Mouse (Mus musculus) thymus, adult 18-20 months (tissue): ENCODE data around the gene Ogdh.
"Not testable (repeated sequence)": the region's sequence is repeated elsewhere in the genome, so short reads cannot be mapped to it uniquely, and the experiment has no call there.

Source experiments
- DNase-seq, 2 experiments: peaks; one replicate each; pipeline ENCODE4 v3.0.0; 2022; ENCODE audit warnings: mixed read lengths in 2 of 2

Gene Ogdh

DNA sequence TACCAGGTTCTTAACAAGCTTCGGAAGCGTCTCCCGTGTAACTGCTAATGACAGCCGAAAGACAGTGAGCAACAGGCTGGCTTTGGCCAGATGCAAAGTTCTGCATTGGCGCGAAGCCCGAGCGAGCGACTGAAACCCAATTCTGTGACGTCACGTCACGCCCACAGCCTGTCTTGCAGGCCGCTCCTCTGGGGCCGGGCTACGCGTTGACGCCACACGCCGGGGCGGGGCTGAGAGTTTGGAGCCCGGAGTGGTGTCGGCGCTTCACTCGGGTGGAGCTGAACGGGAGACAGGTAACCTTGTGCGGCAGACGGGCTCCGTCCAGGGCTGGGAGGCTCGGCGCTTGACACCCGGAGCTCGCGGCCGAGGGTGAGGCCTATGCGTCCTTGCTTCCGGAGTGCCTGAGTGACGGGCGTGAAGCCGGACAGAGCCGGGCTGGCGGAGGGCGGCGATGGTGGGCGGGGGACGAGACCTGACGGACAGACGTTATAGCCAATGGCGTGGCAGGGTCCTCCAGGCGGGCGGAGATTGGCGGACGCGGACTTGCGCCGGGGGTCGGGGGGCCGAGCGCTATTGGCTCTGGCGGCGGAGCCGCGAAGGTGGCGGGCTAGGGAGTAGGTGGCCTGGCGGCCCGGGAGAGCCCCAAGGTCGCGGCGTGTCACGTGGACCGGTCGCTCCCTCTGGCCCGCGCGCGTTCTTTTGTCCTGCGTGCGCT, at the start of gene Ogdh:
TSS of gene Ogdh (plus strand) at position 233 of the 715 bp plus-strand sequence.
- DNase-seq: peak; percentile 97

GRCm38 (mm10) chr11:6244707-6245106, 46.7 kb upstream of the Ogdh start:
- DNase-seq: no peak

DNA sequence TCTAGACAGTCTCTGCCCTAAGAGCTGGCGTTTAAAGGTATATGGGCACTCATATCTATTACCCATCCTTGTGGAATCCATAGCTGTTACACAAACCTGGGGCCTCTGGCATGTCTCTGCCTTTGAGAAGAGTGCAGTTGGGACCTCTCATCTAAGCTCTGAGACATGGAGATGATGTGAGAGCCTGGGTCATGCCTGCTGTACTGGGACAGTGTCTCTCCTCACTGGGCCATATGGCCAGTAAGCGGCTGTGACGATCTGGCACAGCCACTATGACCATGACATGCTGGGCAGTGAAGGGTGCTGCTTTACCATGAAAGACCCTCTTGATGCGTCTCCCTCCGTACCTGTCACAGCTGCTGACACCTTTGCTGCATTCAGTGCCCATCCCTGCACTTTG, 39.2 kb upstream of the Ogdh start:
- no peak for DNase-seq

DNA sequence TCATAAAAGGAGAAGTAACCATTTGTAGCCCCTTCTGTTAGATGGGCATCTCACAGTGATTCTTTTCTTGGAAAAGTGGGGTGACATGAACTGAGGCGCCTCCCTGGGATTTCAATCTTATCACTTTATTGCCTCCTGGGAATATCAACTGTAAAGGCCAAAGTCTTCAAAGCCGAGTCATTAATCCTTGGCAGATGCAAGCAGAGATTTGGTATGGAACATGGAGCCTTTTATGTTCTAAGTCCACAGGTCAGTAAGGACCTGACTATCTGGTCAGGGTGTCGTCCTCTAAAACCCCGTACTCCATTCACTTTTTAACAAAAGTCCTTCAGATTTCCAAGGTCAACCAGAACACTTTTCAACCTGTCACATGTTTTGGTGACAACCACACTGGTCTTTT, 38.6 kb upstream of the Ogdh start:
- no peak for DNase-seq

DNA sequence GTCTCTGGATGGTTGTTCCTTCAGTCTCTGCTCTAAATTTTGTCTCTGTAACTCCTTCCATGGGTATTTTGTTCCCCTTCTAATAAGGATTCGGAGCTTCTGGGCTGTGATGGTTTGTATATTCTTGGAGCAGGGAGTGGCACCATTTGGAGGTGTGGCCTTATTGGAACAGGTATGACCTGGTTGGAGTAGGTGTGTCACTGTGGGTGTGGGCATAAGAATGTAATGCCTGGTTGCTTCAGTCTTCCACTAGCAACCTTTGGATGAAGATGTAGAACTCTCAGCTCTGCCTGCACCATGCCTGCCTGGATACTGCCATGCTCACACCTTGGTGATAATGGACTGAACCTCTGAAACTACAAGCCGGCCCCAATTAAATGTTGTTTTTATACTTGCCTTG, 36.8 kb upstream of the Ogdh start:
- DNase-seq: not testable (repeated sequence)

GRCm38 (mm10) chr11:6256490-6257072, 34.9 kb upstream of the Ogdh start:
- no peak for DNase-seq

DNA sequence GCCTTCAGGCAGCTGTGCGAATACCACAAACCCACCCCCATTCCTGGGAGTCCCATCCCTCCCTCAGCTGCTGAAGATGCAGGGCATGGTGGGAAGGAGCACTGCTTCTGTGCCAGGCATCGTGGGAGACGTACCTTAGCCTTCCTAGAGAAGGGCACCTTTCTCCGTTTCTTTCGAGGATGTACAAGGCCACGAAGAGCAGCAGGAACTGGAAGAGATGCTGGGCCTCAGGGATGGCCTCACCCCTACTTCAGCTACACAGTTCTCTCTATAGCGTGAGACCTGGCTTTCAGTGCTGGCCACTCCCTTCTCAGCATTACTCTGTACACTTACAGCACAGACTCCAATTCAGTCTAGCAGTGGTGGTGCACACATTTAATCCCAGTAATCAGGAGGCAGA, 32.0 kb upstream of the Ogdh start:
- no peak for DNase-seq

GRCm38 (mm10) chr11:6261434-6262082, 29.9 kb upstream of the Ogdh start:
- DNase-seq: peak in 1 of 2 experiments; percentile 34

- no peak for DNase-seq
These were observed 24.8 kb upstream of the Ogdh start for GRCm38 (mm10) chr11:6266621-6267020.

- peak; percentile 79 to 88 for DNase-seq
These were observed 23.8 kb upstream of the Ogdh start, which contains the start of gene Ddx56 for GRCm38 (mm10) chr11:6267320-6268254. TSS of gene Ddx56 (minus strand) at chr11:6267772.

GRCm38 (mm10) chr11:6273607-6274006, 17.8 kb upstream of the Ogdh start:
- no peak for DNase-seq

DNA sequence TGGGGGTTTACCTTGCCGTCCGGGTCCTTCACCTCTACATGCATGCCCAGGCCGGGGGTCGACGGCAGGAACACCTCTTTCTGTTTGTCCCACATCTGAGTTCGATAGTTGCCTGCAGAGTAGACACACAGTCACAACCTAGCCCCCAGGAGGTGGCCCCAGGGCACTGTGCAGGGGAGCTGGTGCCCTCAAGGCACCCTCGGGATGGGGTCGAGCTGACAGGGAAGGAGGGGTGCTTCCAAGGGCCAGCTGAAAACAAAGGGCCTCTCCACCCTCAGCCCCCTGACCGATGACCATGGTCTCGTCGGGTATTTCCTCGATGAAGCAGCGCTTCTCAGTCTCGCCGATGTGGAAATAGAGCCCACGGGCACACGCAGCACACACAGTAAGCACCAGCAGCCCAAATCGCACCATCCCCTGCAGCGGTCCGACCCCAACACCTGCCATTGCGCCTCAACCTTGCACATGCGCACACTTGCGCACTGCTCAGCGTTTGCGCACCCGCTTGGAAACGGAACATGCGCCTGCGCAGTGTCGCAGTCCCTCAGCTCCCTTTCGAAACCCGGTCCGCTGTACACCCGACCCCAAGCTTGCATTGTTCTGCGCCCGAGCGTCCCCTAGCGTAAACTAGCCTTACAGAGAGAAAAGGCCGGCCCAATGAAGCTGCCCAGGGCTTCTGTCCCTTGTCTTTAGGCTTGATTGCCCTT, 16.9 kb upstream of the Ogdh start, which contains the start of gene Tmed4:
TSS of gene Tmed4 (minus strand) at position 484 of the 707 bp plus-strand sequence.
- peak; percentile 98 for DNase-seq

DNA sequence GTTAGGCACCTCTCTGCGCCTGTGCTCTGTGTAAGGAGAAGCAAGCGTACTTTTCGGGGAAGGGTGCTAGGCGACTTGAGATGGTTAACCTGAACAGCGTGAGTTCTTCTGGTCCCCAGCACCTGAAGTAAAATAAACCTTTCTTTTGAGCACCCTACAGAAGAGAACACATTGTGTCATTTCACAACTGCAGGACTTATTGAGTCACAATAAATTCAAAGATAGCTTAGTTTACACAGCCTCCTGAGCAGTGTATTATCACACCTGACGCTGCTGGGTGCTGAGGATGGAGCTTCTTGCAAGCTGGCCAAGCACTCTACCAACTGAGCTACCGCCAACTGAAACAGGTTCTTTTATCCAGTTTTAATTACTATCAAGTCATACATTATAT, 16.3 kb upstream of the Ogdh start:
- no peak for DNase-seq

DNA sequence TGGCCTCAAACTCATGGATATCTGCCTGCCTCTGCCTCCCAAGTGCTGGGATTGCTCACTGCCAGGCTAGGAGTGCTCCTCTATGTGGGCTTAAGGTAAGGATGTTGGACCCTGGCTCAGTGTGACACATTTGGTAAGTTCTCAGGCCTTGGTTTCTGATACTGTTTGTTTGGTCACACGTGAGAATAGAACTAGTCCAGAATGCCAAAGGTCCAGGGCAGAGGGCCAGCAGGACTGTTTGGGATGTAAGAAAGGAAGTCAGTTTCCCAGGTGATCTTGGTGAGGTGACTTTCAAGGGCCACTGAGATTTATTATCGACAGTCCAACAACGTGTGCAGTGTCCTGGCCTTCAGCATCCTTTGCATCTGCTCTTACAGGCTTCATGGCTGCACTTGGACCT, 15.0 kb upstream of the Ogdh start:
- no peak for DNase-seq

- DNase-seq: no peak
These were observed 8.5 kb upstream of the Ogdh start for GRCm38 (mm10) chr11:6282940-6283339.

DNA sequence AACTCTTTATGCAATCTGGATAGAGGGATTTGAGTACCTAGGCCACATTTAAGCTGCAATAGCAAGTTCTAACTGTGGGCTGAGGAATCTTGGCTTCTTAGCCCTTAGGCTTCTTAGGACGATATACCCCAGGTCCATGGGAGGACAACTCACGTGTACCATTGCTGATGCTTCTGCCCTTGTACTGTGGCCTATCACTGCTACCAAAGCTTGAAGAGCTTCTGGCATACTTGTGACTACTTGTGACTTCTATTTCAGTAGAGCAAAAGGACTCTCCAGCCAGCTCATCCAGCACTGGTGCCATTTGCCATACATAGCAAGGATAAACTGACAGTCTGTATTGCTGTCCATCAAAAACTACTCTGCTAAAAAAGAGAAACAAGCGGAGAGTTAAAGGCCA, 1.3 kb upstream of the Ogdh start:
- DNase-seq: no peak

GRCm38 (mm10) chr11:6290883-6291282, 550 bp upstream of the Ogdh start:
- no peak for DNase-seq

GRCm38 (mm10) chr11:6292116-6292987, 919 bp downstream of the Ogdh start:
- DNase-seq: peak in 1 of 2 experiments; percentile 64

- no peak for DNase-seq
These were observed 1.5 kb downstream of the Ogdh start for GRCm38 (mm10) chr11:6292988-6293349.

DNA sequence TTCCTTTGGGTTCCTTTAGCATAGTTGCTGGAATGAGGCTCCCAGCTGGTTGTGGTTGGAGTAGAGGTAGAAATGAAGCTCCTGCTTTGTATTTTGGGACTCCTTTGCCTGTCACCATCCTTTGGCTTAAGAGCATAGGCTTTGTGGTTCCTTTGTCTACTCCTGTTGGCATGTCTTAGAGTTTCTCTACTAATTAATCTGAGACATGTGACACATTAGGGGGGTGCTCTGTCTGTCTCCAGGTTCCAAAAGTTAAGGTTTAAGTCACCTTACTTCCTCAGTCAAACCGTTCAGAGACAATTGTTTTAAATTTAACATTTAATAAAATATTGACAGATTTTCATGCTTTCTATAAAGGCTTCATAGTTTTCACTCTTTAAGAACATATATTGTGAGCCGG, 2.2 kb downstream of the Ogdh start:
- DNase-seq: no peak

GRCm38 (mm10) chr11:6294632-6295031, 3.2 kb downstream of the Ogdh start:
- DNase-seq: no peak
